Mouse (Mus musculus) cerebellum, postnatal 4 days (tissue): ENCODE results near the gene Gopc.
"Not testable (repeated sequence)": the region's sequence is repeated elsewhere in the genome, so short reads cannot be mapped to it uniquely, and the experiment has no call there.

Experiments used
- DNase-seq, 2 experiments: peaks; one replicate each; pipeline ENCODE4 v3.0.0; 2022; ENCODE audit warnings: low spot score in 2 of 2, mixed read lengths in 1 of 2

The Gopc gene

GRCm38 (mm10) chr10:52298568-52298967 lies 83.4 kb downstream of the Gopc start:
- not testable (repeated sequence) for DNase-seq

GRCm38 (mm10) chr10:52295934-52296333 lies 86.0 kb downstream of the Gopc start:
- no peak for DNase-seq

GRCm38 (mm10) chr10:52293921-52294577 lies 87.9 kb downstream of the Gopc start:
- DNase-seq = no peak

GRCm38 (mm10) chr10:52292391-52292790 lies 89.5 kb downstream of the Gopc start:
- not testable (repeated sequence) for DNase-seq

GRCm38 (mm10) chr10:52289261-52289660 lies 92.7 kb downstream of the Gopc start:
- no peak for DNase-seq

- DNase-seq = no peak
Observed at GRCm38 (mm10) chr10:52287852-52288533, 93.9 kb downstream of the Gopc start.
